Mouse (Mus musculus) adrenal gland, postnatal 25 days (tissue): ENCODE measurements around the gene Cdk10. TPM values are rescaled to one million over a fixed set of nuclear protein-coding genes. Genes with fewer than 3 reads are reported as not detected.
"Not testable (repeated sequence)": the region's sequence is repeated elsewhere in the genome, so short reads cannot be mapped to it uniquely, and the experiment has no call there.

ENCODE experiments used
- DNase-seq: peaks from one replicate; pipeline ENCODE4 v3.0.0; 2021; ENCODE audit warnings: mixed read lengths
- long read RNA-seq: library from polyadenylated mRNA; stranded (forward); transcript quantifications from one replicate; pipeline ENCODE4 v2.0.0, GENCODE M21; 2021
- total RNA-seq: library from RNA; stranded (reverse); gene quantifications from 2 replicates; pipeline ENCODE4 v1.2.3, GENCODE M21; 2021

The Cdk10 gene
- total RNA-seq = 68.7 and 78.2 TPM in 2 replicates
- long read RNA-seq, transcript Cdk10-201 (13 exons, 1,642 nt) = major isoform, 16 of 26 reads
- long read RNA-seq, partial matches to known transcripts = 6 of 26 reads
- long read RNA-seq, other reads (novel, unspliced or antisense) = 3 of 26 reads

GRCm38 (mm10) chr8:123224278-123225266, at the start of gene Cdk10:
Cdk10 (plus strand) TSS chr8:123224842.
- DNase-seq = peak; percentile 95

- DNase-seq = peak; percentile 49
These were observed 43.3 kb upstream of the Cdk10 start for GRCm38 (mm10) chr8:123181391-123181790.

- DNase-seq = no peak
These were observed 38.9 kb upstream of the Cdk10 start, which contains the start of gene Dpep1 for GRCm38 (mm10) chr8:123185566-123186409. Dpep1 (plus strand) TSS chr8:123186242.

- DNase-seq = no peak
These were observed 36.6 kb upstream of the Cdk10 start for GRCm38 (mm10) chr8:123188006-123188405.

GRCm38 (mm10) chr8:123188841-123189240, 35.8 kb upstream of the Cdk10 start:
- DNase-seq = no peak

- DNase-seq = peak; percentile 78
These were observed 34.0 kb upstream of the Cdk10 start for GRCm38 (mm10) chr8:123190678-123191077.

GRCm38 (mm10) chr8:123191908-123192307, 32.7 kb upstream of the Cdk10 start:
- DNase-seq = no peak

GRCm38 (mm10) chr8:123193771-123194170, 30.9 kb upstream of the Cdk10 start:
- DNase-seq = no peak

- not testable (repeated sequence) for DNase-seq
These were observed 27.6 kb upstream of the Cdk10 start for GRCm38 (mm10) chr8:123197016-123197415.

GRCm38 (mm10) chr8:123199864-123200263, 24.8 kb upstream of the Cdk10 start:
- DNase-seq = no peak

- peak; percentile 63 for DNase-seq
These were observed 22.4 kb upstream of the Cdk10 start for GRCm38 (mm10) chr8:123202288-123202687.

- no peak for DNase-seq
These were observed 21.1 kb upstream of the Cdk10 start for GRCm38 (mm10) chr8:123203571-123203970.

GRCm38 (mm10) chr8:123211876-123212275, 12.8 kb upstream of the Cdk10 start:
- DNase-seq = no peak

- DNase-seq = peak; percentile 93
These were observed 12.1 kb upstream of the Cdk10 start, which contains the start of the genes Chmp1a and Spata33 for GRCm38 (mm10) chr8:123212321-123213117. Chmp1a (minus strand) TSS chr8:123212763. Spata33 (plus strand) TSS chr8:123212832.

GRCm38 (mm10) chr8:123213118-123213772, 11.4 kb upstream of the Cdk10 start:
- no peak for DNase-seq

- DNase-seq = no peak
These were observed 9.2 kb upstream of the Cdk10 start for GRCm38 (mm10) chr8:123215430-123215829.

GRCm38 (mm10) chr8:123220917-123221316, 3.7 kb upstream of the Cdk10 start:
- DNase-seq = peak; percentile 35

- no peak for DNase-seq
These were observed 3.8 kb downstream of the Cdk10 start for GRCm38 (mm10) chr8:123228416-123228815.

GRCm38 (mm10) chr8:123230326-123230725, 5.7 kb downstream of the Cdk10 start:
- DNase-seq = not testable (repeated sequence)

GRCm38 (mm10) chr8:123231742-123232141, 7.1 kb downstream of the Cdk10 start:
- no peak for DNase-seq

- DNase-seq = no peak
These were observed 7.9 kb downstream of the Cdk10 start for GRCm38 (mm10) chr8:123232553-123232952.
